Mouse (Mus musculus): Measurements from ENCODE around the gene Hist1h2bc.
"Not testable (repeated sequence)": the region's sequence is repeated elsewhere in the genome, so short reads cannot be mapped to it uniquely, and the experiment has no call there.

The Hist1h2bc gene

GRCm38 (mm10) chr13:23683755-23684281, at the start of gene Hist1h2bc, which contains the start of gene Hist1h2ac:
Gene Hist1h2bc (plus strand): TSS chr13:23684199.
Gene Hist1h2ac (minus strand): TSS chr13:23683948.
- peak; percentile 87 to 97 for DNase-seq

- no peak for DNase-seq
Measured at GRCm38 (mm10) chr13:23659636-23660366, 24.2 kb upstream of the Hist1h2bc start.

GRCm38 (mm10) chr13:23662536-23662935, 21.5 kb upstream of the Hist1h2bc start:
- DNase-seq, result no peak

GRCm38 (mm10) chr13:23681990-23682582, 1.9 kb upstream of the Hist1h2bc start:
- DNase-seq, result no peak

- no peak for DNase-seq
Measured at GRCm38 (mm10) chr13:23682623-23682946, 1.4 kb upstream of the Hist1h2bc start.

GRCm38 (mm10) chr13:23682947-23683754, 848 bp upstream of the Hist1h2bc start:
- DNase-seq, result not testable (repeated sequence)

- DNase-seq, result peak; percentile 63
Measured at GRCm38 (mm10) chr13:23684295-23684945, 421 bp downstream of the Hist1h2bc start.

- DNase-seq, result no peak
Measured at GRCm38 (mm10) chr13:23685121-23685861, 1.3 kb downstream of the Hist1h2bc start.

GRCm38 (mm10) chr13:23685966-23686365, 2.0 kb downstream of the Hist1h2bc start:
- no peak for DNase-seq

- no peak for DNase-seq
Measured at GRCm38 (mm10) chr13:23687181-23687580, 3.2 kb downstream of the Hist1h2bc start.

- peak in 1 of 2 experiments; percentile 55 for DNase-seq
Measured at GRCm38 (mm10) chr13:23687907-23688306, 3.9 kb downstream of the Hist1h2bc start.

GRCm38 (mm10) chr13:23688956-23689355, 5.0 kb downstream of the Hist1h2bc start:
- no peak for DNase-seq

- no peak for DNase-seq
Measured at GRCm38 (mm10) chr13:23689459-23689858, 5.5 kb downstream of the Hist1h2bc start.

GRCm38 (mm10) chr13:23693856-23694440, 9.9 kb downstream of the Hist1h2bc start:
- peak; percentile 77 to 87 for DNase-seq

- DNase-seq, result no peak
Measured at GRCm38 (mm10) chr13:23694956-23695355, 11.0 kb downstream of the Hist1h2bc start.

GRCm38 (mm10) chr13:23695514-23695913, 11.5 kb downstream of the Hist1h2bc start, which contains the start of gene Hist1h1t:
Gene Hist1h1t (plus strand): TSS chr13:23695814.
- no peak for DNase-seq

- no peak for DNase-seq
Measured at GRCm38 (mm10) chr13:23696061-23696474, 12.1 kb downstream of the Hist1h2bc start.

GRCm38 (mm10) chr13:23697491-23698299, 13.7 kb downstream of the Hist1h2bc start:
- DNase-seq, result peak; percentile 46 to 54

GRCm38 (mm10) chr13:23698300-23698693, 14.3 kb downstream of the Hist1h2bc start, which contains the start of gene Hist1h4c:
Gene Hist1h4c (minus strand): TSS chr13:23698454.
- DNase-seq, result peak; percentile 98 to 99

- no peak for DNase-seq
Measured at GRCm38 (mm10) chr13:23698996-23699395, 15.0 kb downstream of the Hist1h2bc start.
